Mouse (Mus musculus): ENCODE data around the gene Amn. TPM values are rescaled to one million over a fixed set of nuclear protein-coding genes. Genes with fewer than 3 reads are reported as not detected.

Gene Amn
- polyA plus RNA-seq (2016; fragmentation: Nextera tagmentation; extraction: Ambion mirVana), result 2.7 and 3.2 TPM in 2 replicates

DNA sequence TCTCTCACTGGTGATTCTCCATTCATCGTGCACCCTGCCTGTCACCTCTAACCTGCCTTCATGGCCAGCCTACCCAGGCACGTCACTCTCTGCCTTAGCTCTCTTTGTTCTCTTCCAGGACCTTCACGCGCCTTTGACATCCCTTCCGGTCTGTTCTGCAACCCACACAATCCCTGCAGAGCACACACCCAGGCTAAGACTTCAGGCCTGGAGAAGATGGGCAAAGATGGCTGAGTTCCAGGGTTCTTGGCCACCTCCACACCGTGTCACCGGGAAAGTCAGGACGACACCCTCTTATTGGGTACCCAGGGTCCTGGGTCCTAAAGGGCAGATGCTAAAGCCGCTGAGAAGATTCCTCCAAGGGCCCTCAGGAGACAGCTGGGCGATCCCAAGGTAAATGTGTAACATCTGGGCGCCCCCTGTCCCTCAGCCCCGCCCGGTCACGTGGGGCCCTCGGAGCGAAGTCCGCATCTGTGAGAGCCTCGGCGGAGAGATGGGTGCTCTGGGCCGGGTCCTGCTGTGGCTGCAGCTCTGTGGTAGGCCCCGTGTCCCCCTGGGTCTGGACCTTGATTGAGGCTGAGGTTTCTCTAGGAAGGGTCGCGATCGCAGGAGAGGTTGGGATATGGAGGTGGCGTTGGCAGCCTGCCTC, at the start of gene Amn:
Gene Amn (plus strand): TSS at position 467 of the 649 bp plus-strand sequence.
- DNase-seq (ENCODE audit: low spot score), result no peak
- Histone ChIP-seq H3K4me3 (peak within 1 kb of the TSS; percentile 33; the same call in 1 of the 2 replicates), H3K27ac (no peak within 1 kb of the TSS), H3K9me3 (no peaks in the 10 kb centered on the region), H3K27me3 (ENCODE audit: insufficient read depth, poor library complexity, severe bottlenecking) (peaks cover 80% of the 10 kb centered on the region), H3K4me1 (peaks cover 48% of the 10 kb centered on the region), H3K36me3 (no peaks in the 10 kb centered on the region)
- 28% methylated on average over 25 of the region's 25 CpGs for WGBS

DNA sequence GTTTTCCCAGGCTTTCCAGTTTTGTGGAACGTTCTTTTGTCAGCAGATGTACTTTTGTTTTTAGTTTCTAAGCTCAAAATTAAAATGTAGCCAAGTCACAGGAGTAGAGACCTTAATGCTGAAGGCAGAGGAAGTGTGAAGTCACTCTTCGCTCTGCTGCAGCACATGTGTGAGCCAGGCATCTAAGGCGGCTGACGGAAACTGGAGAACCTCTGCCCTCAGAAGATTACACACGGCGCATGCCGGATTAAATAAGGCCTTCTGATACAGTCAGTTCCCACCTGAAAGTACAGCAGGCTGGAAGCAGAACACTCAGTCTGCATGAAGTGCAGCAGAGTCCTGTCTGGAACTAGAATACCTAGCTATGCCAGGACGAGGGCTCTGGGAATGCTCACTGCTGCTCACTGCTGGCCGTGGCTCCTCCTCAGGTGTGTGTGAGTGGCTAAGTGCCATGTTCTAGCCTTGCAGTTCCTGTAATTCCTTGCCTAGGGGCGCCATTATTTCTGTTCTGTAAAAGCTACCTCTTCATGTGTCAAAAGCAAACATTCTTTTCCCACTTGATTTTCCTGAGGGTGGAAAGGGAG, 45.6 kb upstream of the Amn start:
- peaks cover 16% of the 10 kb centered on the region for H3K4me1 ChIP-seq
- H3K27ac ChIP-seq, result no peak overlapping the region
- no peak overlapping the region for H3K4me3 ChIP-seq
- DNase-seq (ENCODE audit: low spot score), result no peak
- H3K9me3 ChIP-seq, result peaks cover 8% of the 10 kb centered on the region; the same call in 1 of the 2 replicates
- peaks cover 21% of the 10 kb centered on the region for H3K36me3 ChIP-seq
- 65% methylated on average over 10 of the region's 10 CpGs for WGBS
- no peaks in the 10 kb centered on the region for H3K27me3 ChIP-seq (ENCODE audit: insufficient read depth, poor library complexity, severe bottlenecking)

DNA sequence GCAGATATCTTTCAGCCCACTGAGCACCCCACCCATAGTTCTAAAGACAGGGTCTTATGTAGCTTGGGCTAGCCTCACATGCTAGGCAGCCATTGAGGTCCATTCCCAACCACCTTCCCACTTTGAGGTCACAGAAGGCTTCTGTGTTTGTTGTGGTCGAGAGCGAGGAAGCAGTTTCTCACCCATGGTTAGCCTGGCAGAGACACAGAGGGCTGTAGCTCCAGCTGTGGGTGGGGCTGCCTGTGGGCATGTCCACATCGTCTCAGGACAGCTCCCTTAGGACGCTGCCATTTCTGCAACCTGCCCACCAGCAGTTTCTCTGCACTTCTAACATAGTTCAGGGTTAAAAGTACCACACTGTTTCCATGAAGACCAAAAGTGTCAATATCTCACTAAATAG, 43.5 kb upstream of the Amn start:
- no peaks in the 10 kb centered on the region for H3K9me3 ChIP-seq
- WGBS, result 67% methylated on average over 4 of the region's 4 CpGs
- no peak overlapping the region for H3K27ac ChIP-seq
- no peak for DNase-seq (ENCODE audit: low spot score)
- peaks cover 16% of the 10 kb centered on the region for H3K4me1 ChIP-seq
- no peak overlapping the region for H3K4me3 ChIP-seq
- no peaks in the 10 kb centered on the region for H3K27me3 ChIP-seq (ENCODE audit: insufficient read depth, poor library complexity, severe bottlenecking)
- H3K36me3 ChIP-seq, result peaks cover 2% of the 10 kb centered on the region

DNA sequence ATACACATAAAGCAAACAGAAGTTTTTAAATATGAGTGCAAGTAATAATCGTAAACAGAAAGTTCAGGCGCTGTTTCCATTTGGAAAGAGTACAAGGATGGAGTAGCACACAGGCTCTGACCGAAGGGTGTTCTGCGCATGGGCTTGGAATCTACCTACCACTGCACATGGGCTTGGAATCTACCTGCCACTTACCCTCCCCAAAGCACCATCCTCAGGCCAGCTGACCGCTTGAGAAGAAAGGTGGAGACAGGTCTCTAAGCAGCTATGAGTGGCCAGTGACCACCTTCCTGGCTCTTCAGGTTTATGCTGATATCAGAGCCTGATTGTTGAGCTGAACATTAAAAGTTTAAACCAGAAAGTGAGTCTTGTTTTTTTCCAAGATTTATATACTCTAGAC, 42.4 kb upstream of the Amn start:
- 88% methylated on average over 5 of the region's 5 CpGs for WGBS

DNA sequence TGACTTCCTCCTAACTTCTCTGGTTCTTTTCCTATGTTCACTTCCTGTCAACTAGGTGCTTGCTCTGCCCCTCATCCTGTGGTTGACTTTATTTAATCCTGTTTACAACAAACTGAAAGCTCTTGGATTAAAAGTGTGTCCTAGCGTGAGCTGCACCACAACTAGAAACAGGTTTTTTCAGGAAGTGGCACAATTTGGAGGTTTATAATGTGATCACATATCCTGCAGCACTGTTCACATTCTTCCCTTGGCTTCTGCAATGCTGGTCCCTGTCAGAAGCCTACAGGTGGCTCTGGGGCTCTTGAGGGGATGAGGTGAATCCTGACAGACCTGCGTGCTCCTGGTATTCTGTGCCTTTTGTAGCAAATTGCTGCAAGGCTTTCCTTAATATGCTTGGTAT, 40.1 kb upstream of the Amn start:
- whole genome bisulfite sequencing, result 89% methylated on average over 2 of the region's 2 CpGs

More for the DNA sequence above, 42.4 kb upstream of the Amn start:
- Histone ChIP-seq H3K27ac (no peak overlapping the region), H3K4me1 (peaks cover 16% of the 10 kb centered on the region), H3K36me3 (no peaks in the 10 kb centered on the region), H3K9me3 (no peaks in the 10 kb centered on the region), H3K27me3 (ENCODE audit: insufficient read depth, poor library complexity, severe bottlenecking) (no peaks in the 10 kb centered on the region), H3K4me3 (no peak overlapping the region)
- DNase-seq (ENCODE audit: low spot score), result no peak

GRCm38 (mm10) chr12:111233798-111234197, 37.1 kb upstream of the Amn start:
- no peak for DNase-seq (ENCODE audit: low spot score)
- H3K4me3 ChIP-seq, result no peak overlapping the region
- H3K27ac ChIP-seq, result peak overlapping the region; percentile 2; the same call in 1 of the 2 replicates
- peaks cover 17% of the 10 kb centered on the region for H3K36me3 ChIP-seq
- 88% methylated on average over 4 of the region's 4 CpGs for WGBS
- no peaks in the 10 kb centered on the region for H3K9me3 ChIP-seq
- H3K4me1 ChIP-seq, result peaks cover 19% of the 10 kb centered on the region
- H3K27me3 ChIP-seq (ENCODE audit: insufficient read depth, poor library complexity, severe bottlenecking), result no peaks in the 10 kb centered on the region

More for the DNA sequence above, 40.1 kb upstream of the Amn start:
- Histone ChIP-seq H3K36me3 (0 out of 2 replicates have a peak, but pooled peaks cover 1% of the 10 kb centered on the region), H3K4me1 (peaks cover 12% of the 10 kb centered on the region), H3K4me3 (no peak overlapping the region), H3K27ac (no peak overlapping the region), H3K9me3 (no peaks in the 10 kb centered on the region), H3K27me3 (ENCODE audit: insufficient read depth, poor library complexity, severe bottlenecking) (no peaks in the 10 kb centered on the region)
- DNase-seq (ENCODE audit: low spot score), result no peak

GRCm38 (mm10) chr12:111234383-111234782, 36.5 kb upstream of the Amn start:
- 37% methylated on average over 9 of the region's 9 CpGs for WGBS

DNA sequence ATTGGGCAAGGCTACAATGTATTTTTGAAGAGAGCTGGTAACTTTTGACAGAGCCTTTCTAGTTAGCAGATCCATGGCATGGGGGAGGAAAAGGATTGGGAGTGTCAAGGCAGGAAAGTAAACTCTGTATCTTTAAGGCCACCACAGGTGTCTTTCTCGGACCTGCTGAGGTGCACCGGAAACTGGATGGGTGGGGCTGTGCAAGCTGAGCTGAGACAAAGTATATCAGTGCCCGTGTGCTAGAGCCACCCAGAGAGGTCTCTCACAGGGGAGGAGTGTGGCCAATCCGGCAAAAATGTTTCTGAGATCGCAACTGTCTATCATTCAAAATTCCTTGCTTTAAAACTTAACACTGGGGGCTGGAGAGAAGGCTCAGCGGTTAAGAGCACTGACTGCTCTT, 35.3 kb upstream of the Amn start:
- 88% methylated on average over 6 of the region's 6 CpGs for WGBS
- no peak overlapping the region for H3K27ac ChIP-seq
- H3K4me3 ChIP-seq, result no peak overlapping the region
- no peaks in the 10 kb centered on the region for H3K27me3 ChIP-seq (ENCODE audit: insufficient read depth, poor library complexity, severe bottlenecking)
- H3K4me1 ChIP-seq, result peaks cover 19% of the 10 kb centered on the region
- H3K36me3 ChIP-seq, result peaks cover 28% of the 10 kb centered on the region
- H3K9me3 ChIP-seq, result no peaks in the 10 kb centered on the region
- DNase-seq (ENCODE audit: low spot score), result no peak

More at GRCm38 (mm10) chr12:111234383-111234782, 36.5 kb upstream of the Amn start:
- Histone ChIP-seq H3K4me1 (peaks cover 19% of the 10 kb centered on the region), H3K36me3 (peaks cover 21% of the 10 kb centered on the region), H3K9me3 (no peaks in the 10 kb centered on the region), H3K4me3 (no peak overlapping the region), H3K27ac (0 out of 2 replicates have a peak overlapping the region, but pooled peaks have one; percentile 2), H3K27me3 (ENCODE audit: insufficient read depth, poor library complexity, severe bottlenecking) (no peaks in the 10 kb centered on the region)
- DNase-seq (ENCODE audit: low spot score), result no peak

DNA sequence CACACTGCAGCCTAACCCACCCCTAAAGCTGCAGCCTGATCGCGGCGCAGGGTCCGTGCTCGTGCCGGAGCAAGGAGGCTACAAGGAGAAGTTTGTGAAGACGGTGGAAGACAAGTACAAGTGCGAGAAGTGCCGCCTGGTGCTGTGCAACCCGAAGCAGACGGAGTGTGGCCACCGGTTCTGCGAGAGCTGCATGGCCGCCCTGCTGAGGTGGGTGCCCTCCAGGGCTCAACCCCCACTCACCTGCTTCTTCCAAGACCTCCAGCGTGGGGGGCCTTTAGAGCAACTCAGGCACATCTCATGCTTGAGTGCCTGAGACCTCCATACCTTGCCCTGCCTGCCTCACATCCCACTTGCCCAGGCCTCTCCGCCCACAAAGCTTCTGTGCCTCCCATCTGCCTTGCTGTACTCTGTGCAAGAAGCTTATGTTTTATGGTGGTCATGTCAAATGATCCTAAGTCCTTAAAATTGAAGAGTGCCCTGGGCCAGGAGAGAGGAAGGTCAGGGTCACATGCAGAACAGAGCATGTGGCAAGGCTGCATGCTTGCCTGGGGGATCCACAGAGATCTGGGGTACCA, 33.2 kb upstream of the Amn start:
- Histone ChIP-seq H3K4me3 (no peak overlapping the region), H3K27ac (no peak overlapping the region), H3K27me3 (ENCODE audit: insufficient read depth, poor library complexity, severe bottlenecking) (no peaks in the 10 kb centered on the region), H3K4me1 (peaks cover 19% of the 10 kb centered on the region), H3K36me3 (peaks cover 34% of the 10 kb centered on the region), H3K9me3 (no peaks in the 10 kb centered on the region)
- no peak for DNase-seq (ENCODE audit: low spot score)
- WGBS, result 93% methylated on average over 16 of the region's 16 CpGs

DNA sequence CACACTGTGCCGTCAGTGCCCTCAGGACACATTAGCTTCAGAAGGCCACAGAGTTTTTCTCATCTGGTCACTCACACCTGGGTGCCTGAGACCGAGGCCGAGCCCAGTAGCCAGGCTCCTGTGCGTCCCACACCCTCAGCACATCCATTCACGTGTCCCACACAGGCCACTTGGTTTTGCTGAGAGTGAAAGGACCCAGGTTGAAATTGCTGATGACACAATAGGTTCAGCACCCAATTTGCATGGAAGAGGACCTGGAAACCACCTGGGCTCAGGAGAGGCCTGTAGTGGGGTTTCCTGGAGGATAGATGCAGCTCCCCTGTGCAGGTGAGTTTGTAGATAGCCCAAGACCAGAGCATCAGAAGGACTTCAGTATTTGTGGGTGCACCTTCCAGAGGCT, 32.5 kb upstream of the Amn start:
- DNase-seq (ENCODE audit: low spot score), result no peak
- H3K4me1 ChIP-seq, result peaks cover 19% of the 10 kb centered on the region
- no peak overlapping the region for H3K27ac ChIP-seq
- no peaks in the 10 kb centered on the region for H3K9me3 ChIP-seq
- no peak overlapping the region for H3K4me3 ChIP-seq
- no peaks in the 10 kb centered on the region for H3K27me3 ChIP-seq (ENCODE audit: insufficient read depth, poor library complexity, severe bottlenecking)
- WGBS, result 86% methylated on average over 5 of the region's 5 CpGs
- peaks cover 40% of the 10 kb centered on the region for H3K36me3 ChIP-seq

- WGBS, result 52% methylated on average over 4 of the region's 4 CpGs
- DNase-seq (ENCODE audit: low spot score), result no peak
- H3K36me3 ChIP-seq, result peaks cover 43% of the 10 kb centered on the region
- H3K27me3 ChIP-seq (ENCODE audit: insufficient read depth, poor library complexity, severe bottlenecking), result no peaks in the 10 kb centered on the region
- peaks cover 19% of the 10 kb centered on the region for H3K4me1 ChIP-seq
- no peaks in the 10 kb centered on the region for H3K9me3 ChIP-seq
- H3K4me3 ChIP-seq, result no peak overlapping the region
- no peak overlapping the region for H3K27ac ChIP-seq
Observed at GRCm38 (mm10) chr12:111238778-111239177, 32.1 kb upstream of the Amn start.

DNA sequence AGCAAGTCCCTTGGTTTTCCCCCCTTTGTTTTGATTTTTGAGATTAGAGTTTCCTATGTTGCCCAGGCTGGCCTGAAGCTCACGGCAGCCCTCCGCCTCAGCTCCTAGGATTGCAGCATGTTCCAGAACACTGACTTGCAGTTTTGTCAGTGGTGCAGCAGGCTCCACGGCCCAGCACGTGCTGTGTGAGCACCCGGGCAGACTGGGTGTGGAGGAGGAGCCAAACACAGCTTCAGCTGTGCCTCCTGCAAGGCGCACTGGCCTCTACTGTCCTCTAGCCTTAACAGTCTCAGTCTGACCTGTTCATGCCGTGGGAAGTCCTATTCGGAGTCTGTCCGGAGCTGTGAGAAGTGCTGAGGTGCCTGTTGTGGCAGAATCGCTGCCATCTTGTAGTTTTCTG, 31.0 kb upstream of the Amn start:
- Histone ChIP-seq H3K36me3 (peaks cover 47% of the 10 kb centered on the region), H3K27me3 (ENCODE audit: insufficient read depth, poor library complexity, severe bottlenecking) (no peaks in the 10 kb centered on the region), H3K4me3 (no peak overlapping the region), H3K4me1 (peaks cover 8% of the 10 kb centered on the region), H3K27ac (no peak overlapping the region), H3K9me3 (no peaks in the 10 kb centered on the region)
- WGBS, result 82% methylated on average over 10 of the region's 10 CpGs
- DNase-seq (ENCODE audit: low spot score), result no peak

DNA sequence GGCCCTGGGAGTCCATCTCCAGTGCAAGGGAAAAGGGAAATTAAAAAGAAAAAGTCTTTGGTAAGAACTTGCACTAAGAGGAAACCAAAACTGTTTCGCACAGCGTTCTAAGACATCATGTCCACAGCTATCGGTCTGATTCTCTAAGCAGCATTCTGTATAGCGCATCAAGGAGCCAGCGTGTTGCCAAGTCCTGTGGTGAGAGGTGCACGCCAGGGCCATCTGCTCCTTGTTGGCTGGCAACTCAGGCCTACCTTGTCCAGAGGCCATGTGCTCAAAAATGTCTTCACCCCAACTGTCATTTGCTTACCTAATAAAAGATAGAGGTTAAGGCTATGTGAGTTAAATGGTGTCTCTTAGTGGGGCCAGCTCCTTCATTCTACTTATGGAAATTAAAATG, 29.0 kb upstream of the Amn start:
- no peak overlapping the region for H3K4me3 ChIP-seq

More for the DNA sequence above, 29.0 kb upstream of the Amn start:
- Histone ChIP-seq H3K36me3 (peaks cover 48% of the 10 kb centered on the region), H3K27me3 (ENCODE audit: insufficient read depth, poor library complexity, severe bottlenecking) (no peaks in the 10 kb centered on the region), H3K27ac (no peak overlapping the region), H3K9me3 (no peaks in the 10 kb centered on the region), H3K4me1 (peaks cover 7% of the 10 kb centered on the region; the same call in 1 of the 2 replicates)
- no peak for DNase-seq (ENCODE audit: low spot score)
- WGBS, result 94% methylated on average over 6 of the region's 6 CpGs

Measured in heart, embryonic 10.5 days (tissue).